Mouse (Mus musculus): ENCODE data around the gene Aco2. TPM values are rescaled to one million over a fixed set of nuclear protein-coding genes. Genes with fewer than 3 reads are reported as not detected.
A peak's percentile ranks its signal among the peaks of the same experiment; 100 is the strongest.

Aco2 gene
- polyA plus RNA-seq, 1 experiment from 2014 or later: 164 TPM

DNA sequence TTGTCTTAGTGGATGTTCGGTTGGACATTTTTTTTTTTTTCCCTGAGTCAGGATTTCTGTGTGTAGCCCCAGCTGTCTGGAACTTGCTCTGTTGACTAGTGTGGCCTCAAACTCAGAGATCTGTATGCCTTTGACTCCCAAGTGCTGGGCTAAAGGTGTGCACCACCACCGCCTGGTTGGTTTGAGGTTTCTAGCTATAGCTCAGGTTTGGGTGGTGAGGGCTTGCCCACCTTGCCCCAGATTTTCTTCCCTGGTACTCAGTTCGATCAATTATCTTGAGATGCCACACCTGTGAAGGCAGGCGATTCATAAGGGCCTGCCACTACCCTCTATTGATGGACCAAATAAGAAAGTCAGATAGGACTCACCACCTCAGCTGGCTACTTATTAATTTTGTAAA, 24.9 kb upstream of the Aco2 start:
- Histone ChIP-seq H3K36me3 (peaks cover 51% of the 10 kb centered on the region), H3K9ac (no peak overlapping the region), H3K4me2 (replicated peaks) (no peak overlapping the region), H3K27ac (replicated peaks) (no peak overlapping the region; the same call in 1 of the 2 replicates), H3K9me3 (replicated peaks) (no peaks in the 10 kb centered on the region), H3K27me3 (no peaks in the 10 kb centered on the region), H3K4me3 (replicated peaks) (no peak overlapping the region), H3K4me1 (peaks cover 24% of the 10 kb centered on the region)
- no peak for ATAC-seq (ENCODE audit: insufficient number of reproducible peaks, low FRiP score, low TSS enrichment, low read depth)
- 87% methylated on average over 4 of the region's 4 CpGs for WGBS

DNA sequence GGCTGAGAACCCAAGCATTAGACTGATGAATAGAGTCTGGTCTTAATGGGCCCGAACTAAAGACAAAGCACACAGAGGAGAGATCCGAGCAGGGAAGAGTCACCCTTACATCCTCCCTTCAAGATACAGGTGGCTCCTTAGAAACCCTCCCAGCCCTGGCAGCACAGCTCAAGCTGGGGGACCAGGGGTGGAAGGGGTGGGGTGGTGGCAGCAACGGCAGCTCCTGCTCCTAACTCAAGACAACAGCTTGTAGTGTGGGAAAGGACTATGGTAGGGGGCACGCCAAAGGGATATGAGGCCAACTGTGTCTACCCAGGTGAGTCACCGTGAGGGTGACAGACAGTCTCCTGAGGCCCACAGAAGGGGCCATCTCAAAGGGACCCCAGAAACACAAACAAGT, 24.2 kb upstream of the Aco2 start:
- 85% methylated on average over 5 of the region's 5 CpGs for WGBS
- no peak overlapping the region for H3K4me2 ChIP-seq (replicated peaks)
- ATAC-seq (ENCODE audit: insufficient number of reproducible peaks, low FRiP score, low TSS enrichment, low read depth): no peak
- H3K4me1 ChIP-seq: peaks cover 24% of the 10 kb centered on the region
- no peaks in the 10 kb centered on the region for H3K27me3 ChIP-seq
- H3K4me3 ChIP-seq (replicated peaks): no peak overlapping the region
- peaks cover 58% of the 10 kb centered on the region for H3K36me3 ChIP-seq
- H3K9ac ChIP-seq: no peak overlapping the region
- H3K27ac ChIP-seq (replicated peaks): no peak overlapping the region
- no peaks in the 10 kb centered on the region for H3K9me3 ChIP-seq (replicated peaks)

- H3K27me3 ChIP-seq: no peaks in the 10 kb centered on the region
- H3K9me3 ChIP-seq (replicated peaks): no peaks in the 10 kb centered on the region
- no peak overlapping the region for H3K9ac ChIP-seq
- H3K4me1 ChIP-seq: peaks cover 24% of the 10 kb centered on the region
- no peak overlapping the region for H3K27ac ChIP-seq (replicated peaks)
- H3K36me3 ChIP-seq: peaks cover 61% of the 10 kb centered on the region
- no peak overlapping the region for H3K4me2 ChIP-seq (replicated peaks)
- WGBS: 38% methylated on average over 7 of the region's 7 CpGs
- no peak for ATAC-seq (ENCODE audit: insufficient number of reproducible peaks, low FRiP score, low TSS enrichment, low read depth)
- H3K4me3 ChIP-seq (replicated peaks): no peak overlapping the region
These were observed 23.8 kb upstream of the Aco2 start for GRCm38 (mm10) chr15:81848301-81848700.

DNA sequence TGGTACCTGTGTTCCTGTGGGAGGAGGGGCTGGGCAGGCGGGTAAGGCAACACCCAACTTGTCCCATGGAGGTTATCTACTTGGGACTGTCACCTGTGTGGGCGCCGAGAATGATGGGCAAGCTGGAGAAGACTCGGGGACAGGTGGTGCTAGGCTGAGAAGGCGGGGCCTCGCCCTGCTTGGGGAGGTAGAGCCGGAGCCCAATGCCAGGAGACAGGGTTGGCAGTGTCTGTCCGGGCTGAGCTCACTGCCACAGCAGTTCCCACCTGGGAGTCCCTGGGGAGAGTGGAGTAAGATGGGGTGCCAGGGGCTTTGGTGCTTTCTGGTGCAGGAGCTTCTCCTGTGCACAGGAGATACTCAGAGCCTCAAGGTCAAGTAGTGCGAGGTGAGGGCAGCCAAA, 23.0 kb upstream of the Aco2 start:
- peaks cover 64% of the 10 kb centered on the region for H3K36me3 ChIP-seq
- H3K4me1 ChIP-seq: peaks cover 24% of the 10 kb centered on the region
- 77% methylated on average over 9 of the region's 9 CpGs for WGBS
- H3K4me2 ChIP-seq (replicated peaks): no peak overlapping the region
- ATAC-seq (ENCODE audit: insufficient number of reproducible peaks, low FRiP score, low TSS enrichment, low read depth): peak; percentile 11; the same call in 1 of the 2 replicates
- H3K4me3 ChIP-seq (replicated peaks): no peak overlapping the region
- H3K27me3 ChIP-seq: no peaks in the 10 kb centered on the region
- H3K9ac ChIP-seq: no peak overlapping the region
- no peaks in the 10 kb centered on the region for H3K9me3 ChIP-seq (replicated peaks)
- no peak overlapping the region for H3K27ac ChIP-seq (replicated peaks)

- WGBS: 79% methylated on average over 14 of the region's 14 CpGs
- Histone ChIP-seq H3K27ac (replicated peaks) (no peak overlapping the region), H3K36me3 (peaks cover 65% of the 10 kb centered on the region)
These were observed 21.4 kb upstream of the Aco2 start for GRCm38 (mm10) chr15:81850718-81851117.

GRCm38 (mm10) chr15:81851375-81851774, 20.7 kb upstream of the Aco2 start:
- 92% methylated on average over 15 of the region's 15 CpGs for WGBS
- no peaks in the 10 kb centered on the region for H3K27me3 ChIP-seq

More at GRCm38 (mm10) chr15:81850718-81851117, 21.4 kb upstream of the Aco2 start:
- H3K4me3 ChIP-seq (replicated peaks): no peak overlapping the region
- no peak overlapping the region for H3K9ac ChIP-seq
- ATAC-seq (ENCODE audit: insufficient number of reproducible peaks, low FRiP score, low TSS enrichment, low read depth): no peak
- H3K27me3 ChIP-seq: no peaks in the 10 kb centered on the region
- H3K4me2 ChIP-seq (replicated peaks): no peak overlapping the region
- no peaks in the 10 kb centered on the region for H3K9me3 ChIP-seq (replicated peaks)
- peaks cover 26% of the 10 kb centered on the region for H3K4me1 ChIP-seq

DNA sequence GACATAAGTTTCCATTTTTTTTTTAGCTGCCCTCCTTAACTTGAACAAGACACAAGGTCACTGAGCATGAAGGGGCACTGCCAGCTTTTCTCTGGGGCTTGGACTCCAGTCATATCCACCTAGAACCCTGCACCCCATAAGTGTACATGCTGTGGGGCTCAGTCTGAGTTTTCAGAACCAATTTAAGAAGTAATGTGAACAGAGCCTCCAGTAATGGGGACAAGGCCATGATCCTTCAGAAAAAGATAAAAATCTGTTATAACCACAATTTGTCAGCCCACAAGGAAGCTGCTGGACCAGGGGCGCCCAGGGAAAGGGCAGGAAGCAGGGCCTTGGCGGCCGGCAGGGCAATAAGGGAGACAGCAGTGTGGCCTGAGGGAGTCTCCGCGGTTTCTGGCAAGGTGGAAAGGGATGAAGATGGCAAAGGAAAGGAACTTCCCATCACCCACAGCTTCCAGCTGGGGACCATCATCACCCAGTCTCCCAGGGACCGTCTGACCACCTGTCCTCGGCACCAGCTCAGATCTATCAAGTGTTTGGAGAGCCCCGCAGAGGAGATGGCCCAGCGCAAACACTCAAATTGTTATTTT, 19.6 kb upstream of the Aco2 start:
- H3K4me2 ChIP-seq (replicated peaks): no peak overlapping the region
- ATAC-seq (ENCODE audit: insufficient number of reproducible peaks, low FRiP score, low TSS enrichment, low read depth): no peak
- peaks cover 29% of the 10 kb centered on the region for H3K4me1 ChIP-seq
- WGBS: 82% methylated on average over 9 of the region's 9 CpGs
- H3K27ac ChIP-seq (replicated peaks): no peak overlapping the region
- peaks cover 54% of the 10 kb centered on the region for H3K36me3 ChIP-seq
- no peaks in the 10 kb centered on the region for H3K9me3 ChIP-seq (replicated peaks)
- no peaks in the 10 kb centered on the region for H3K27me3 ChIP-seq
- no peak overlapping the region for H3K9ac ChIP-seq
- no peak overlapping the region for H3K4me3 ChIP-seq (replicated peaks)

More at GRCm38 (mm10) chr15:81851375-81851774, 20.7 kb upstream of the Aco2 start:
- H3K9me3 ChIP-seq (replicated peaks): no peaks in the 10 kb centered on the region
- ATAC-seq (ENCODE audit: insufficient number of reproducible peaks, low FRiP score, low TSS enrichment, low read depth): no peak
- no peak overlapping the region for H3K9ac ChIP-seq
- peaks cover 29% of the 10 kb centered on the region for H3K4me1 ChIP-seq
- no peak overlapping the region for H3K4me2 ChIP-seq (replicated peaks)
- no peak overlapping the region for H3K4me3 ChIP-seq (replicated peaks)
- peaks cover 65% of the 10 kb centered on the region for H3K36me3 ChIP-seq
- no peak overlapping the region for H3K27ac ChIP-seq (replicated peaks)

DNA sequence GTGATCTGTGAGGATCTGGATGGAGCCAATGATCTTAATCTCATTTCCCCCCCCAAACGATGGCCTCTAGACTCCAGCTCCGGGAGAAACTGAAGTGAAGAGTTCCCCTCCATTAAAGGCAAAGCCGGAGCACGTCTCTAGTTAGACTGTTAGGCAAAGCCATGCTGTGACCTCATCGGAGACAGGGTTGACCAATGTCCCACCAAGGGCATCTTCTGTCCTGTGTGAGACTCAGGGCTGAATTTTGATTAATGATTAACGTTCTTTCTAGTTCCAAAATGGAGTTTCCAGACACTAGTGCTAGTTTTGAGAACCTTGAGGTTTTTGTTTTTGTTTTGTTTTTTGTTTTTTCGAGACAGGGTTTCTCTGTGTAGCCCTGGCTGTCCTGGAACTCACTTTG, 19.0 kb upstream of the Aco2 start:
- H3K4me3 ChIP-seq (replicated peaks): no peak overlapping the region
- peaks cover 29% of the 10 kb centered on the region for H3K4me1 ChIP-seq
- H3K9me3 ChIP-seq (replicated peaks): no peaks in the 10 kb centered on the region
- H3K36me3 ChIP-seq: peaks cover 48% of the 10 kb centered on the region
- 88% methylated on average over 7 of the region's 7 CpGs for WGBS
- H3K4me2 ChIP-seq (replicated peaks): no peak overlapping the region
- H3K27ac ChIP-seq (replicated peaks): no peak overlapping the region
- no peak for ATAC-seq (ENCODE audit: insufficient number of reproducible peaks, low FRiP score, low TSS enrichment, low read depth)
- no peaks in the 10 kb centered on the region for H3K27me3 ChIP-seq
- H3K9ac ChIP-seq: no peak overlapping the region

GRCm38 (mm10) chr15:81856030-81856790, 15.9 kb upstream of the Aco2 start:
- H3K36me3 ChIP-seq: peaks cover 23% of the 10 kb centered on the region
- peak overlapping the region; percentile 81 for H3K4me2 ChIP-seq (replicated peaks)
- H3K27ac ChIP-seq (replicated peaks): peak overlapping the region; percentile 99
- H3K4me3 ChIP-seq (replicated peaks): peak overlapping the region; percentile 95
- H3K9ac ChIP-seq: peak overlapping the region; percentile 92
- whole genome bisulfite sequencing: under 1% methylated on average over 26 of the region's 28 CpGs
- peak; percentile 84 for ATAC-seq (ENCODE audit: insufficient number of reproducible peaks, low FRiP score, low TSS enrichment, low read depth)
- H3K27me3 ChIP-seq: no peaks in the 10 kb centered on the region
- H3K9me3 ChIP-seq (replicated peaks): no peaks in the 10 kb centered on the region
- H3K4me1 ChIP-seq: peaks cover 16% of the 10 kb centered on the region

DNA sequence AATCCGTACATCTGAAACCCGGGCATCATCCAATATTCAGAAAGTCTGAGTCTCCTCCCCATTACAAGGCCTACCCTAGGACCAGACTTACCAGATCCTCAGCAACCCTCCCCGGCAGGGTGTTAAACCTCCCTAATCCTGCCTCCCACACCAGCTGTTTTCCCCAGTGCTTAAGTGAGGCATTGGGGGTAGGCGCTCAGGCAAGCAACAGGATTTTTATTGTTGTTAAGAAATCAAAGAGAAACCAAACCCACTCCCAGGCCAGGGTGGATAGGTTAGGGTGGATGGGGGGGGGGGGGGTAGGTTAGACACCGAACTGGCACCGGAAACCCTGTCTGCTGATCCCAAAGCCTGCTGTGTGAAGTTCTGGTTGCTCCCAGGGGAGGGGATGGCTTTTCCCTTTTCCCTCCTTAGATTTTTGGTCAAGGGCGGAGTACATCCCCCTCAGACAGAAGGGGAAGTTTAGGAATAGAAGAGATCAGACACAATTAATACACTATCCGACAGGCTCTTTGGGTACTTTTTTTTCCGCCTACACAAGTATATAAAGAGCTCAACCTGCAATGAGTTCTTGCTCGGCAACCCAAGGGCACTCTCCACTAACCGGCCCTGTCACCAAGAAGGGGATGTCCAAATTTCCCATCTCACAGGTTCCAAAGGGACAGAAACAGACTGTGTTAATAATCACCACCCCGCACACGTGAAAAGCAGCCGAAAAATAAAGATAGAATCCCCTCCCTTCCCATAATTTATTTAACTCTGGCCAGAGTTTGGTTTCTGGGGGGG, 15.0 kb upstream of the Aco2 start:
- Histone ChIP-seq H3K4me3 (replicated peaks) (peak overlapping the region; percentile 95), H3K9ac (peak overlapping the region; percentile 92), H3K4me2 (replicated peaks) (peak overlapping the region; percentile 81), H3K27ac (replicated peaks) (peak overlapping the region; percentile 99), H3K36me3 (peaks cover 14% of the 10 kb centered on the region; the same call in 1 of the 2 replicates), H3K4me1 (peaks cover 16% of the 10 kb centered on the region), H3K9me3 (replicated peaks) (no peaks in the 10 kb centered on the region), H3K27me3 (no peaks in the 10 kb centered on the region)
- WGBS: under 1% methylated on average over 14 of the region's 14 CpGs
- ATAC-seq (ENCODE audit: insufficient number of reproducible peaks, low FRiP score, low TSS enrichment, low read depth): no peak

- H3K4me1 ChIP-seq: peaks cover 16% of the 10 kb centered on the region
- under 1% methylated on average over 33 of the region's 33 CpGs for WGBS
- H3K9me3 ChIP-seq (replicated peaks): no peaks in the 10 kb centered on the region
- H3K27me3 ChIP-seq: no peaks in the 10 kb centered on the region
- peaks cover 9% of the 10 kb centered on the region; the same call in 1 of the 2 replicates for H3K36me3 ChIP-seq
- peak overlapping the region; percentile 95 for H3K4me3 ChIP-seq (replicated peaks)
- ATAC-seq (ENCODE audit: insufficient number of reproducible peaks, low FRiP score, low TSS enrichment, low read depth): no peak
- H3K9ac ChIP-seq: peak overlapping the region; percentile 92
- peak overlapping the region; percentile 99 for H3K27ac ChIP-seq (replicated peaks)
- peak overlapping the region; percentile 81 for H3K4me2 ChIP-seq (replicated peaks)
These were observed 14.4 kb upstream of the Aco2 start for GRCm38 (mm10) chr15:81857724-81858116.
